Mouse (Mus musculus): ENCODE data around the gene Sp110. TPM values are rescaled to one million over a fixed set of nuclear protein-coding genes. Genes with fewer than 3 reads are reported as not detected.
"Not testable (repeated sequence)": the region's sequence is repeated elsewhere in the genome, so short reads cannot be mapped to it uniquely, and the experiment has no call there.

The Sp110 gene
- total RNA-seq, 2 experiments from 2014 or later: 2.8 to 4.3 TPM

DNA sequence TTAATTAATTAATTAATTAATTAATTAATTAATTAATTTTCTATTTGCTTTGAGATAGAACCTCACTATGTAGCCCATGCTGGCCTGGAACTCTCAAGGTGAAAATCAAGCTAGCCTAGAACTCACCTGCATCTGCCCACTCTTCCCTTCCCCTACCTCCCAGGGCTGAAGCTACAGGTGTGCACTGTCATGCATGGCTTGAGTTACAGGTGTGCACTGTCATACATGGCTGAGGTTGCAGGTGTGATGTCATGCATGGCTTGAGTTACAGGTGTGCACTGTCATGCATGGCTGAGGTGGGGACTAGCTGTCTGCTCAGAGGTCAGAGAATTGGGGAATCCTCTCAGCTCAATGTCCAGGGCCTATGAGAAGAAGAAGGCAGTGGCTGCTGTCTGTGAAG is 52.2 kb downstream of the Sp110 start:
- DNase-seq: not testable (repeated sequence)

GRCm38 (mm10) chr1:85543818-85544217 is 54.8 kb downstream of the Sp110 start:
- not testable (repeated sequence) for DNase-seq

GRCm38 (mm10) chr1:85528451-85529110 is 70.0 kb downstream of the Sp110 start:
- not testable (repeated sequence) for DNase-seq

Other genes with a start within 250 kb of the Sp110 start
- not detected for gene G530012D18Rik, start 23.1 kb downstream of the Sp110 start, total RNA-seq (2021)
- gene Sp140, start 1.6 kb upstream of the Sp110 start, total RNA-seq (2021): 1 to 10 TPM; 3.3 to 4.0 TPM
- gene Sp100, start 51.2 kb upstream of the Sp110 start, total RNA-seq (2021): 10 to 100 TPM; 19.6 to 20.4 TPM
- under 1 TPM; 0.65 to 0.82 TPM for gene A630001G21Rik, start 179.8 kb upstream of the Sp110 start, total RNA-seq (2021)
- 100 to 1,000 TPM; 118 to 119 TPM for gene Cab39, start 194.6 kb upstream of the Sp110 start, total RNA-seq (2021)

Measured in heart, adult 18-20 months (tissue).